Mouse (Mus musculus): Measurements from ENCODE around the gene Pkd1l2. TPM values are rescaled to one million over a fixed set of nuclear protein-coding genes. Genes with fewer than 3 reads are reported as not detected.

Gene Pkd1l2
- polyA plus RNA-seq (2014; fragmentation: Nextera tagmentation; extraction: Ambion mirVana) = 0.07 and 0.18 TPM in 2 replicates

DNA sequence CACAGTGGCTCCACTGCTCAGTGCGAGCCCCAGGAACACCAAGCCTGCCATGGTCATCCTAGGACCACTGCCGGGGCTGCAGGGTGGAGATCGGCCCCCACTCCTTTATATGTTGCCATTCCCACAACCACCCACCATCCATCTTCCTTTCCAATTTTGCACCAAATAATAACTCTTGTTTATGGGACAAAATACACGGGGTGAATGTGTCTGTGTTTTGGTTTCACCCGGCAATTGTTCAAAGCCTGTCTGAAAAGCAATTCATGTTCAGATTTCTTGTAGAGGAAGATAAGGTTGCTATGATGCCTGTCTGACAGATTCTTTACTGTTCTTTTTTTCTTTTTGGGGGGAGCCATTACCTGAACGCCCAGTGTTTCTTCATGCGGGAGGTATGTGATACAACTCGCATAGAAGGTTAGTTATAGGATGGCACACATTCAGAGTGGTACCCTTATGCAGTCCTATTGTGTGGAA lies at the start of gene Pkd1l2:
TSS of gene Pkd1l2 (minus strand) at position 51 of the 474 bp plus-strand sequence.
- Histone ChIP-seq H3K4me3 (ENCODE audit: low read depth, low read length) (no peak within 1 kb of the TSS), H3K9ac (replicated peaks; ENCODE audit: low read depth, low read length) (no peak within 1 kb of the TSS), H3K4me1 (ENCODE audit: control insufficient read depth, insufficient read depth, low read length) (no peaks in the 10 kb centered on the region), H3K27ac (ENCODE audit: low read depth, low read length) (no peak within 1 kb of the TSS), H3K4me2 (ENCODE audit: low read depth, low read length) (no peak within 1 kb of the TSS), H3K9me3 (ENCODE audit: control insufficient read depth, low read length) (no peaks in the 10 kb centered on the region), H3K36me3 (ENCODE audit: control insufficient read depth, insufficient read depth, low read length) (no peaks in the 10 kb centered on the region), H3K27me3 (ENCODE audit: control insufficient read depth, insufficient read depth, low read length) (no peaks in the 10 kb centered on the region)
- 83% methylated on average over 8 of the region's 8 CpGs for WGBS
- ATAC-seq (ENCODE audit: low read depth) = no peak

DNA sequence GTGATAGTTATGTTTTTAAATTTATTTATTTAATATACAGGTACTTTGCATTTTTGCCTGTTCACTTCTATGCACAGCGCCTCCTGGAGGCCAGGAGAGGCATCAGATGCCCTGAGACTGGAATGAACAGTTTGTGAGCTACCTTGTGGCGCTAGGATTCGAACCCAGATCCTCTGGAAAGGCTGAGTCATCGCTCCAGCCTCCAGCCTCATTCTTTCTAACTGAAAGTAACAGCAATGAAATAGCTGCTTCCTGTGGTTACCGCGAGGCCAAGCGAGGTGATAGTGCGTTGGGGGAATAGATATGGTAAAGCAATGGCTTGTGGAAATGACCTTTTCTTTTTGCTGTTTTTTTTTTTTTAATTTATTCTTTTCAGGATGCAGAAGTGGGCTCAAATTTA lies 44.8 kb upstream of the Pkd1l2 start:
- WGBS = 86% methylated on average over 8 of the region's 8 CpGs
- Histone ChIP-seq H3K9ac (replicated peaks; ENCODE audit: low read depth, low read length) (no peak overlapping the region), H3K27ac (ENCODE audit: low read depth, low read length) (no peak overlapping the region), H3K36me3 (ENCODE audit: control insufficient read depth, insufficient read depth, low read length) (no peaks in the 10 kb centered on the region), H3K4me2 (ENCODE audit: low read depth, low read length) (no peak overlapping the region), H3K4me3 (ENCODE audit: low read depth, low read length) (no peak overlapping the region), H3K9me3 (ENCODE audit: control insufficient read depth, low read length) (no peaks in the 10 kb centered on the region), H3K27me3 (ENCODE audit: control insufficient read depth, insufficient read depth, low read length) (no peaks in the 10 kb centered on the region), H3K4me1 (ENCODE audit: control insufficient read depth, insufficient read depth, low read length) (no peaks in the 10 kb centered on the region)
- ATAC-seq (ENCODE audit: low read depth) = no peak

- no peak overlapping the region for H3K9ac ChIP-seq (replicated peaks; ENCODE audit: low read depth, low read length)
- no peaks in the 10 kb centered on the region for H3K9me3 ChIP-seq (ENCODE audit: control insufficient read depth, low read length)
- ATAC-seq (ENCODE audit: low read depth) = no peak
- H3K4me2 ChIP-seq (ENCODE audit: low read depth, low read length) = no peak overlapping the region
- no peaks in the 10 kb centered on the region for H3K27me3 ChIP-seq (ENCODE audit: control insufficient read depth, insufficient read depth, low read length)
- no peak overlapping the region for H3K27ac ChIP-seq (ENCODE audit: low read depth, low read length)
- WGBS = 92% methylated on average over 3 of the region's 3 CpGs
- H3K36me3 ChIP-seq (ENCODE audit: control insufficient read depth, insufficient read depth, low read length) = no peaks in the 10 kb centered on the region
- H3K4me1 ChIP-seq (ENCODE audit: control insufficient read depth, insufficient read depth, low read length) = no peaks in the 10 kb centered on the region
- no peak overlapping the region for H3K4me3 ChIP-seq (ENCODE audit: low read depth, low read length)
These were observed 44.2 kb upstream of the Pkd1l2 start for GRCm38 (mm10) chr8:117126411-117126810.

DNA sequence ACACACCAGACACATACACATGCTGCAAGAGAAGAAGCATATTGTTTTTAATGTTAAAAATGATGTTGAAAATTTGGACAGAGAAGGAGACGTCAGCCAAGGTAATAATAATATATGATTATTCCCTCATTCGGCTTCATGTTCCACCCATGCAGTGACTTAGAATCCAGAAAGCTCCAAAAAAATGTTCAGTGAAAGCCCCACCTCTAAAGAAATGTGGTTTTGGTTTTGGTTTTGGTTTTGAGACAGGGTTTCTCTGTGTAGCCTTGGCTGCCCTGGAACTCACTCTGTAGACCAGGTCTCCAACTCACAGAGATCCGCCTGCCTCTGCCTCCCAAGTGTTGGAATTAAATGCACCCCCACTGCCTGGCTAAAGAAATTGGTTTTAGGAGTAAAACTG lies 43.6 kb upstream of the Pkd1l2 start:
- H3K27ac ChIP-seq (ENCODE audit: low read depth, low read length) = no peak overlapping the region

GRCm38 (mm10) chr8:117123850-117124633 lies 41.8 kb upstream of the Pkd1l2 start:
- H3K27me3 ChIP-seq (ENCODE audit: control insufficient read depth, insufficient read depth, low read length) = no peaks in the 10 kb centered on the region
- H3K36me3 ChIP-seq (ENCODE audit: control insufficient read depth, insufficient read depth, low read length) = no peaks in the 10 kb centered on the region
- H3K9ac ChIP-seq (replicated peaks; ENCODE audit: low read depth, low read length) = no peak overlapping the region
- ATAC-seq (ENCODE audit: low read depth) = no peak
- no peak overlapping the region for H3K4me2 ChIP-seq (ENCODE audit: low read depth, low read length)
- H3K27ac ChIP-seq (ENCODE audit: low read depth, low read length) = no peak overlapping the region
- whole genome bisulfite sequencing = 78% methylated on average over 13 of the region's 13 CpGs
- H3K4me3 ChIP-seq (ENCODE audit: low read depth, low read length) = no peak overlapping the region
- no peaks in the 10 kb centered on the region for H3K4me1 ChIP-seq (ENCODE audit: control insufficient read depth, insufficient read depth, low read length)
- H3K9me3 ChIP-seq (ENCODE audit: control insufficient read depth, low read length) = no peaks in the 10 kb centered on the region

More for the DNA sequence above, 43.6 kb upstream of the Pkd1l2 start:
- Histone ChIP-seq H3K36me3 (ENCODE audit: control insufficient read depth, insufficient read depth, low read length) (no peaks in the 10 kb centered on the region), H3K4me1 (ENCODE audit: control insufficient read depth, insufficient read depth, low read length) (no peaks in the 10 kb centered on the region), H3K9ac (replicated peaks; ENCODE audit: low read depth, low read length) (no peak overlapping the region), H3K27me3 (ENCODE audit: control insufficient read depth, insufficient read depth, low read length) (no peaks in the 10 kb centered on the region), H3K4me2 (ENCODE audit: low read depth, low read length) (no peak overlapping the region), H3K9me3 (ENCODE audit: control insufficient read depth, low read length) (no peaks in the 10 kb centered on the region), H3K4me3 (ENCODE audit: low read depth, low read length) (no peak overlapping the region)
- 91% methylated on average over 3 of the region's 3 CpGs for WGBS
- no peak for ATAC-seq (ENCODE audit: low read depth)

GRCm38 (mm10) chr8:117121277-117121676 lies 39.0 kb upstream of the Pkd1l2 start:
- no peaks in the 10 kb centered on the region for H3K27me3 ChIP-seq (ENCODE audit: control insufficient read depth, insufficient read depth, low read length)
- no peak for ATAC-seq (ENCODE audit: low read depth)
- no peak overlapping the region for H3K4me2 ChIP-seq (ENCODE audit: low read depth, low read length)
- H3K4me1 ChIP-seq (ENCODE audit: control insufficient read depth, insufficient read depth, low read length) = no peaks in the 10 kb centered on the region
- no peaks in the 10 kb centered on the region for H3K36me3 ChIP-seq (ENCODE audit: control insufficient read depth, insufficient read depth, low read length)
- WGBS = 42% methylated on average over 8 of the region's 8 CpGs
- no peak overlapping the region for H3K27ac ChIP-seq (ENCODE audit: low read depth, low read length)
- H3K9ac ChIP-seq (replicated peaks; ENCODE audit: low read depth, low read length) = no peak overlapping the region
- H3K9me3 ChIP-seq (ENCODE audit: control insufficient read depth, low read length) = no peaks in the 10 kb centered on the region
- no peak overlapping the region for H3K4me3 ChIP-seq (ENCODE audit: low read depth, low read length)

GRCm38 (mm10) chr8:117118409-117118808 lies 36.2 kb upstream of the Pkd1l2 start:
- Histone ChIP-seq H3K36me3 (ENCODE audit: control insufficient read depth, insufficient read depth, low read length) (no peaks in the 10 kb centered on the region), H3K27me3 (ENCODE audit: control insufficient read depth, insufficient read depth, low read length) (no peaks in the 10 kb centered on the region), H3K4me3 (ENCODE audit: low read depth, low read length) (no peak overlapping the region), H3K4me2 (ENCODE audit: low read depth, low read length) (no peak overlapping the region), H3K9ac (replicated peaks; ENCODE audit: low read depth, low read length) (no peak overlapping the region), H3K4me1 (ENCODE audit: control insufficient read depth, insufficient read depth, low read length) (0 out of 2 replicates have a peak, but pooled peaks cover 6% of the 10 kb centered on the region), H3K9me3 (ENCODE audit: control insufficient read depth, low read length) (no peaks in the 10 kb centered on the region), H3K27ac (ENCODE audit: low read depth, low read length) (no peak overlapping the region)
- ATAC-seq (ENCODE audit: low read depth) = no peak
- 94% methylated on average over 9 of the region's 9 CpGs for WGBS

DNA sequence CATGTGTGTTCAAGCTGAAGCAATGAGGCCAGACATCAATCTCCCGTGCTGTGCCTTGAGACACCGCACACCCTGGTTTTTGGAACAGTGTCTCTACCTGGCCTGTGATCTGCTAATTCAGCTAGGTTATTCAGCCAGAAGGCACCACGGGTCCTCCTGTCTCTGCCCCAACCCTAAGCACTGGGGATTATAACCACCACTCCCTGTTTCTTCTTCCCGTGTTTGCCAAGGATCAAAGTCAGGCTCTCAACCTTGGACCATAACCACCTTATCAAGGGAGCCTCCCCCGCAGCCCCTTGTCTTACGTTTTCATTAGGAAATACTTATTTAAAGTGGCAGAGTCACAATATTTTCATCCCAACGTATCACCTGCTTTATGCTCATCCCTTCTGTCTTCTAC lies 34.3 kb upstream of the Pkd1l2 start:
- 83% methylated on average over 7 of the region's 7 CpGs for WGBS

DNA sequence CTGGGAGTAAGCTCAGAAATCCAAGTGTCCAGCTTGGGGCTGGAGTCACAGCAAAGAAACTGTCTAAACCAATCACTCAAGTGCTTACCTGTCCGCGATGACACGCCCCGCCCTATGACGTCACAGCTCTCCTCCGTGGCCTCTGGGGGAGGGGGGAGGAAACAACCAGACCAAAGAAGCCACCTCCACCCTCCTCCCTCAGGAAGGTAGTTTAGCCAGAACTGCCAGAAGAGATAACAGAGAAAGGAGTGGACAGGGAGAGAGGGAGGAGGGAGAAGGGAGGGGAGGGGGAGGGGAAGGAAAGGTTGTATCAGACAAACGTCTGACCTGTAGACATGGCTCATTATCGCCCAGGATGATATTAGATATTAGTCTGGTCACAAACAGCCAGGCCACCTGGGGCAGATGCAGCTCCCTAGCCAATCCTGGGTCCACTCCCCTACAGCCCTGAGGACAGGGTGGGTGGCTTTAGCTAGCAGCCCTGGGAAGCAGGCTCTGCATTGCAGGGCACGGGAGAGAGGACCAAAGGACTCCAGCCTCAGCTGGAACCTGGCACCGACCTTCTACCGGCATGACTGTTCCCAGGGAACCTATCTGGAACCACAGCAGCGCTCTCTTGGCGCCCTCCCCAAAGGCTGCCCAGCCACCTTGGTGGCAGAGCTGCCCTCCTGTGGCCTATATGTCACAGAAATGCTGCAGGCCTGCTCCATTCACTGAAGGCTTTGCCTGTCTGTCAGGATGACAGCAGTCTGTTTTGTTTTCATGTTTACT lies 33.6 kb upstream of the Pkd1l2 start:
- no peak for ATAC-seq (ENCODE audit: low read depth)
- Histone ChIP-seq H3K27ac (ENCODE audit: low read depth, low read length) (no peak overlapping the region), H3K4me1 (ENCODE audit: control insufficient read depth, insufficient read depth, low read length) (0 out of 2 replicates have a peak, but pooled peaks cover 6% of the 10 kb centered on the region), H3K4me3 (ENCODE audit: low read depth, low read length) (no peak overlapping the region), H3K27me3 (ENCODE audit: control insufficient read depth, insufficient read depth, low read length) (no peaks in the 10 kb centered on the region), H3K36me3 (ENCODE audit: control insufficient read depth, insufficient read depth, low read length) (no peaks in the 10 kb centered on the region), H3K9me3 (ENCODE audit: control insufficient read depth, low read length) (no peaks in the 10 kb centered on the region), H3K4me2 (ENCODE audit: low read depth, low read length) (peak overlapping the region; percentile 26; the same call in 1 of the 2 replicates), H3K9ac (replicated peaks; ENCODE audit: low read depth, low read length) (no peak overlapping the region)
- WGBS = 21% methylated on average over 13 of the region's 13 CpGs

More for the DNA sequence above, 34.3 kb upstream of the Pkd1l2 start:
- Histone ChIP-seq H3K9me3 (ENCODE audit: control insufficient read depth, low read length) (no peaks in the 10 kb centered on the region), H3K4me3 (ENCODE audit: low read depth, low read length) (no peak overlapping the region), H3K4me1 (ENCODE audit: control insufficient read depth, insufficient read depth, low read length) (0 out of 2 replicates have a peak, but pooled peaks cover 6% of the 10 kb centered on the region), H3K36me3 (ENCODE audit: control insufficient read depth, insufficient read depth, low read length) (no peaks in the 10 kb centered on the region), H3K9ac (replicated peaks; ENCODE audit: low read depth, low read length) (no peak overlapping the region), H3K27me3 (ENCODE audit: control insufficient read depth, insufficient read depth, low read length) (no peaks in the 10 kb centered on the region), H3K27ac (ENCODE audit: low read depth, low read length) (no peak overlapping the region), H3K4me2 (ENCODE audit: low read depth, low read length) (no peak overlapping the region)
- ATAC-seq (ENCODE audit: low read depth) = no peak
